Mouse (Mus musculus) right cerebral cortex, postnatal 25 days (tissue): ENCODE data around the gene Fam53b.

Source experiments
- DNase-seq: peaks from one replicate; pipeline ENCODE4 v3.0.0; 2022

Fam53b gene

DNA sequence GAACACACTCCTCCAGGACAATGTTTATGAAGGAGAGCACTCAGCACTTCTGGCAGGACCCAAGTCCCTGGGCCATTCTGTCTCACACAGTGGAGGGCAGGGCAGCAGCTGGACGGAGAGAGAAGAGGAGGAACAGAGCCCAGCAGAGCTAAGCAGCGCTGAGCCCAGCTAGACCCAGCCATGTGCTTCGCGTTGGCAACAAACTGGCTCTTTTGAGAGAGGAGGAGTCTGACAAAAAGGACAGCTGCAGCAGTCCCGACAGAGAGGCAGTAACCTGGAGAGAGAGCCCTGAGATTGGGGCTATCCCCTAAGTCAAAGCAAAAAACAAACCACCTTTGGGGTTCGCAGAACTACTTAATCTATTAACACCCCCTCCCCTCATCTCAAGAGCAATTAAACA lies 3.3 kb downstream of the Fam53b start:
- peak; percentile 69 for DNase-seq

DNA sequence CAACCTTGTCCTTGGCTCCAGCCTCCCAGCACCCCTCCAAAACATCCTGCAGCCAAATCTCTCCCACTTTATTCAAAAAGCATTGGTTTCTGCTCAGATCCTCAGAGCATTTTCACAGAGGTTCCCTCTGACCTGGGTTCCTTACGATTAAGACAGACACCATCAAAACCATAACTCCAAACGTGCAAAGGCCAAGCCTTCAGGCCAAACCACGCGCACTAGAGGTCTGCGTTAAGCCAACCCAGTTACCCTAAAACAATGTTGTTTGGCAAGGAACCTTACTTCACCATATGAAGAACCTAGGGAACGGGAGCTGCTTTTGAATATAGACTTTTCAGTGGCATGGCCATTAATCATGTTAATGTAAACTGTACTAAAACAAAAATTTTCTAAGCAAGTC lies 4.0 kb downstream of the Fam53b start:
- DNase-seq = peak; percentile 4

DNA sequence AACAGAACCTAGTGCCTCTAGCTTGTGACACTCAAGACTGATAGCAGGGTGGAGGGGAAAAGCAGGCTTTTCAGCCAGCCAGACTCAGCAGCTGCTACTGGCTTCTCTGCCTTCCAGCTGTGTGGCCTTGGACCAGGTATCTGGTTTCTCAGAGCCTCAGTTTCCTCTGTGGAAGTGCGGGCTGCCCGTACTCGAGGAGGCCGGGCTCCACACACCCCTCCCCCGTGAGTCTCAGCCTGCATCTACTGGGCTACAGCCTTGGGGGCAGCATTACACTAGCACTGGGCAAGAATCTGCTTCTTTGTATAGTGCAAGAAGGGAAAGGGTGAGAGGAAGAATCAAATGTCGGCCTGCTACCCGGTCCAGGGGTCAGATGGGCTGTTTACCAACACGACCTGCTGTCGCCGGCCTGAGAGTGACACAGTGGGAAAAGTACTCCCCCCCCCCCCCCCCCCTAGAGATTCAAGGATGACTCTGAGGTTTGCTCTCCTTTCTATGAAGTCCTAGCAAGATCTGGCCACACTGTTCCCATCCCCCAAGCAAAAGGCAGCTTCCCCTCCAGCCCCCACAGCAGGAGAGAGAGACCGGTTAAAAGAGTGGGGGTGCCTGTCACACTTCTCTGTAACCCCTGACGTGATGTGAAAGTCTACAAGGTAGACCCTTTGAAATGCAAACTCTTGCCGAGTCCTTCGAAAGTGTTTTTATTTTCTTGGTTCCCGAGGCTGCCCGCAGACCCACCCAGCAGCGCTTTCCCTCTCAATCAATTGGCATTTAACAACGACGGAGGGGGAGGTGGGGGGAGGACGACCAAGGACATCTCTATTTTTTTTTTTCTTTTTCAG lies 4.6 kb downstream of the Fam53b start:
- peak; percentile 29 for DNase-seq

DNA sequence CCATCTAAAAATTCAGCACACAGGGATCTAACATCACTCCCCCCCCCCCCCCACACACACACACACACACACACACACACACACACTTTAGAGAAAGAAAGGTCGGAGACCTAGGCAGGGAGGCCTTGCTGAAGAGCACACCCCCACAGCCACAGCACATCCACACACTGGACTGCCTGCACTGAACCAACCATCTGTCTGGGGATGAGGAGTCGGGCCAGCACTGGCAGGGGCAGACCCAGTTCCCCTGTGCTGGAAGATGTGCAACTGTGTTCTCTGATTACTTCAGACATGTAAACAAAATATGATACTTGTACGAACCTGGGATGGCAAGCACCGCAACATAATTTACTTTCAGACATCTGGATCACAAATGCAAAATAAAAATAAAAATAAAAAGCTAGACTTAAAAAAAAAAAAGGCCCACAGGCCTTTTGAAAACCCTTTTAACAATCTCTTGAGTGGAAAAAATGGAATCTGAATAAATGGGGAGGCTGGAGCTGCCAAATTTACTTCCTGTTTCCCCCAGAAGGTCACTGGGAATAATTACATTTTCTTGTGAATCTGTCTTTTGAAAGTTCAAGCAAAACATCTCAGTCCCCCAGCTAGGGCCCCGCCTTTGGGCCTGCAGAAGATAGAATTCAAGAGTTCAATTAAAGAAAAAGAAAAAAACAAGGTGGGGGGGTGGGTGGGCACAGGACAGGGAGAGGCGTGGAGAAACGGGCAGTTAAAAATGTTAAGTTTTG lies 5.5 kb downstream of the Fam53b start:
- DNase-seq = peak; percentile 7

DNA sequence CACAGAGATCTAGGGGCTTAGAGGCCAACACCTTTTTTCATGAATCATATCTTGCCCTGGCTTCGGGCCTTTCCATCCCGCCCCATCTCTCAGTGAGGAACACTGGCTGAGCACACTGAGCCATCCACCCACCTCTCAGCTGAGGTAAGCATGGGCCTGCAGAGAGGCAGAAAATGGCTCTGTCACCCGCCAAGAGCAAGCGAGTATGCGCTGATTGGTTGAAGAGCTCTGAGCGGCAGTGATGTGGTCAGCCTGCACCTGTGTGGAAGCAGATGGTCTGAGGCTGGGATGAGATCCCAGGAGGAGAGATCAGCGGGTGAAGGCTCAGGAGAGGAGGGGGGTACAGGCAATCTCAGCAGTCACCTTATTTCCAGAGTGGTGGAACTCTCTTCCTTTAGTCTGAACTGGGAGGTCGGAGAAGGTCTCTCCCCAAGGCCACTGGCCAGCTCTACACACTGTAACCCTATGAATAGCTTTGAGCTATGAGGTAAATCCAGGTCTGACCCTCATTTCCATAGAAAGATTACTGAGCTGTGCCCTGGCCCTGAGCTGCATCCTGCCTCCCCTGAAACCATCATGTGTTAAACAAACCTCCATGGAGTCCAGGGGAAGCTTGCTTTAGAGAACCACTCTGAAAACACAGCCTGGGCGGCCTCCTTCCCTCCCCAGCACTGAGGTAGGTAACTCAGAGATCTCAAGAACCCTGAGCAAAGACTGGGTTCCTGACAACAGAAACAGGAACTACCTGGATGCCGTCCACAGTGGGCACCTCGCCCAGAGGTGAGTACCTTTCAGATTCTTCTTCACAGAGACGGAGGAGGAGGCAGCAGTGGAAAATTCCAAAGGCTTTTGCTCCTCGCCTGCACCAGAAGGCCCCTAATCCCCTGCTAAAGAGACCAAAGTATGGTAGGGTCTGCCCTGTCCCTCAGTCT lies 6.5 kb downstream of the Fam53b start:
- DNase-seq = peak; percentile 62

DNA sequence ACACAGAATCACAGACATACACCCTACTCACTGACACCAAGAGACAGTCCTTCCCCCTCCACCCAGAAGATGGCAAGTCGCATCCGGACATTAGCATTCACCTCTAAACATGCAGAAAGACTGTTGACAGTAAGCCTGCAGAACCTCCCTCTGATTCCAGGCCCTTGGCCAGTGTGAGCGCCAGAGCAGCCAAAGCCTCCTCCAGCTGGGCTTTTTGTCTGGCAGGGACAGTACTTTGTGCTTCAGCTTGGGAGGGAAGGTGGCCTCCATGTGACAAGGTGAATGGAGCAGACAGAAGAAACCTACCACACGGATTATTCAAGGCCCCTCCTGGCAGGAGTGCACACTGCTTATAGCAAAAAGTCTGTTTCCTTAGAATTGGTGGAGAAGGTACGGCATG lies 7.4 kb downstream of the Fam53b start:
- peak; percentile 9 for DNase-seq

DNA sequence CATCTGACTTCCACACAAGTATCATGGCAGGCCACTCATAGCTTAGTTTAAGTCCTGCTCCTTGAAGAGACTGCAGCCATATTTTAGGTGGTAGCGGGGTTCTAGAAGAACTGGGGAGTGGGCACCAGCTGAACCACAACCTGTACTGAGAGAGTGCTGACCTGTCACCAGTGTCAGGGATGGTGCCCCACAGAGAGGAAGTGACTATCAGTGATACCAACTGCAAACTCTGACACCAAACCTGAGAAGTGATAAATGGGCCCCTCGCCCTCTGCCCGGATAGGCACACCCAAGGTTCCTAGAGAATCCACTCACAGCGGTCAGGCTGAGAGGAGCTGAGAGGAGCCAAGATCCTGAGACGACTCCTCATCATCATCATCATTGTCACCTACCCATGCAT lies 8.7 kb downstream of the Fam53b start:
- DNase-seq = no peak

DNA sequence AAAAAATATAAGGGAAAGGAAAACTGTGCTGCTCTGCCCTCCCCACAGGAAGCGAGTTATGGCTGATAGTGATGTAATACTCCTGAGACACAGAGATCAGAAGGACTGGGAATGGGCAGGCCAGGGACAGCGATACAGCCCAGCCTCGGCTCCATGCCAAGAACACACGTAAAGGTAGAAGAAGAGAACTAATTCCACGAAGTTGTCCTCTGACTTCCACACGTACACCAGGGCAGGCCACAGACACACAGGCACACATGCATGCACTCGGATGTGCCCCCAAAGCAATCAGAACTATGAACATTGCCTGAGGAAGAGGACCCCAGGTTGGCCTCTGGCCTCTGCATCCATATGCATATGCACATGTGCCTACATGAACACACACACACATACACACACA lies 9.2 kb downstream of the Fam53b start:
- peak; percentile 2 for DNase-seq

DNA sequence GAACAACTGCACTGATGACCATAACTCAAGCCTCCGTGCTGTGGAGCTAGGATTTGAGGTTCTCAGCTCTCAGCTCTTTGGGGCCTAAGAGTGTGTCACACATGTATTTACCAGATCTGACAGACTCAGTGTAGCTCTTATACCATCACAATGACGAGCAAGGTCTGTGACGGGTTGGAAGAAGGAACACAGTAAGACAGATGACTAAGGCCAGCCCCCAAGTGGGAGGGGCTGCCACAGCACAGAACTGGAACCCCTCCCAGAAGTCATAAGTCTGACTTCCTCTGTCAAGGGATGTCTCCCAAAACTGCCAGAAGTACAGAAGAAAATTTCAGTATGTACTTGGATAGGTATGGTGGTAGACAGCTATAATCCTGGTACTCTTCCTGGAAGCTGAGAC lies 9.7 kb downstream of the Fam53b start:
- DNase-seq = peak; percentile 3

DNA sequence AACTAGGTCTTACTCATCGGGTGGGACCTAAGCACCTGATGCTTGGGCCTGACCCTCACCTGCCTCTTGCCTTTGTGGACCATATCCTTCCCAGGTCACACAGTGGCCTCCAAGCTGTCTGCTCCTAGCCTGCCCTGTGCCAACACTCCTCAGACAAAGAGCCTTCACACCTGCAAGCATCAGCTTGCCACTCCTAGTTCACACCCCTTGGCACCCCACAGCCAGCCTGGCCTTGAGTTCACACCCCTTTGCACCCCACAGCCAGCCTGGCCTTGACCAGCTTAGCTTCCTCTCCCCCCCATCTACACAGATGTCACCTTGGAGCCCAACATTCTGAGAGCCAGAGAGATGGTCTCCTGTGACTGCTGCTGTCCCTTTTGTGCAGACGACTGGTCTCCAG lies 10.3 kb downstream of the Fam53b start:
- DNase-seq = no peak

DNA sequence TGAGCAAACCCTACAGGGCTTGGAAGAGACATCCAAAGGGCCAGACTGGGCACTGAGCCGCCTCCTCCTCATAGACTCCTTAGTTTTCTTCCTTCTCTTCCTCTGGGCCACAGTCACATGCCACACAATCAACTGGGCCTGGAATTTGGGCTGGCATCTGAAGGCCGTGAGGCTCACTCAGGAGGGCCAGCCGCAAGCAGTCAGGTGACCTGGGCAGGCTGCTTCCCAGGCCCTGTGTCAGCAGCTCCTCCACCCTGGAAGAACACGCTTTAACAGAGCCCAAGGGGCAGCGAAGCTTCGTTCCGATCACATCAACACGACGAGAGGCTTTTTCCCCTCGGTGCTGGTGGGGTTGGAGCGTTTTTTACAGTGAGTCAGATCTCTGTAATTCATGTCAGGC lies 11.0 kb downstream of the Fam53b start:
- DNase-seq = peak; percentile 4

DNA sequence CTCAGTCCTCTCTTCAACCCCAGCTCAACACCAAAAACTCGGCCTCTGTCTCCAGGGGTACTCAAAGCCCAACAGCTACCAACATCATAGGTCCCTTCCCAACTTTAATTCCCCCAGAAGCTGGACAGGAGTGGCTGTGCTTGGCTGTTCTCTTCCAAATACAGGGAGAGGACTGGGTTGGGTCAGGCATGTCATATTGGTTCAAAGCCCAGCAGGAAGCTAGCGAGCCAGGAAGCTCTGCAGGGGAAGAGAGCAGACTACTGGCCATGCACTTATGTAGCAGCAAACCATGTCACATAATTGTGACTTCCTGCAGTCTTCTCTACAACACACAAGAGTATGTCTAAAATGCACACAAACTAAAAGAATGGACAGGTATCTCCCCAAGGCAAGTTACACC lies 11.6 kb downstream of the Fam53b start:
- no peak for DNase-seq

DNA sequence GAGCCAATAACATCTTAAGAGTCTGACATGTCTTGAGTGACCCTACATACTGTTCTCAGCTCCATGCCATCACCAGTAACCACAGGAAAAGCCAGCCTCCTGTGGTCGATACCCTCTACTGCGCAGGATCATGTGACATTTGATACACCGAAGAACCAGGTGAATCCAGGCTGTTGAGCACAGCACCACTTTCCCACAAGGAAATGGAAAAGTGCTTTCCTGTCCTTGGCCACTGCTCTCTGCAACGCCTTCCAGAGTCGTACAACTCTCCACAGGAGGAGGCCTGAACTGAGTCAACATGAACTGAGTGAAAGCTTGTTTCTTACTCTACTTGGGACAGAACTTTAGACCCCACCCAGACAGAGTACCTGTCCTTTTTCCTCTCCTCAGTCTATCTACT lies 12.2 kb downstream of the Fam53b start:
- peak; percentile 3 for DNase-seq

DNA sequence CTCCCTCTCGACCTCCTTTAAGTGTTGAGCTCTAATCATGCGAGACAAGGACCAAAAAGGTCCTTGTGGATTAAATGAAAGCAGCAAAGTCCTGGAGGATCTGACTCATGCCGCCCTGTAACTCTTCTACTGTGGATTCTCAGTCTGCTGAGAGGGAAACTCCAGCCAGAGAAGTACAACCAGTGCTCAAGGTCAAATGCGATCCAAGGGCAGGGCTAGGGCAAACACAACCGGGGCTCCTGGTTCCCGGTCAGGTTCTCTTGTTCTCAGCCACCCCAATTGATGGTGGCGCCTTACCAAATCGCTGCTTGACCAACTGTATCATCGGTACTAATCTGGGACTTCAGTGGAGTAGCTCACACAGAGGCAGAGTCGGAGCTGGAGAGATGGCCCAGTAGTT lies 12.8 kb downstream of the Fam53b start:
- DNase-seq = no peak

DNA sequence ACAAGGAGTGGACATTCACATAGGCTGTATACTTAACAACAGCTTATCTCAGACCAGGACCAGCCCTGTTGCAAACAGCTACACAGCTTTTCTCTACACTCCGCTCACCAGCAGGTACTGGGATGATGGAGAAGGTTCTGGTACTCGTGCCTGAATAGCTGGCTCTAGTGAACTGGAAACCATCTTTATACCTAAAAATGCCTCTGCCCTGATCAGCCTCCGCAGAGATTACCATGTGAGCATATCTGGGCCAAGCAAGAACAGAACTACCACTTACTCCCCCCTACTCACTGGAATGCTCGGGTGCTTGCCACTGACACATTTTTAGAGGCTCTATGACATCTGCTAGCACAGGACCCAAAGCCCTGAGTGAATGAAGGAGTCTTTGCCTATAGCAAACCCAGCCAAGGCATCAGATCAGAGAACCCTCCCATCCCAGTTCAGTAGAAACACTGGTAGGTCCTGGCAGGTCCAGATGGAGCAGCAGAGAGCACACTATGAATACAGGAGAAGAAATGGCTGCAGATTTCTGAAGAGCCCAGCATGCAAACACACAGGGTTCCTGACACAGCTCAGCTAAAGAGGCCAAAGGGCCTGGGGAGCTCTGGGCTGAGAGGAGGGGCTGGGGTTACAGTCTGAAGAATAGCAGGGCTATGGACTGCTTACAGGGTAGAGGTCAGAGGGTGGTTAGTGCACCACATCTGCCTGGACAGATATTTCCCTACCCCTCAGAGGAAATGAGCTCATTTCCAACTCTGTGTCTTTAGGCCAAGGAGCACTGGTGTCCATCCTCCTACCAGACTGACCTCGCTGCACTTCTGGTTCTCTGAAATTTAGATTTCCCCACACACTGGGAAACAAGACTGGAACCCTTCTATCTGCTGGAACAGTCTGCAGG lies 14.3 kb downstream of the Fam53b start:
- DNase-seq = no peak

DNA sequence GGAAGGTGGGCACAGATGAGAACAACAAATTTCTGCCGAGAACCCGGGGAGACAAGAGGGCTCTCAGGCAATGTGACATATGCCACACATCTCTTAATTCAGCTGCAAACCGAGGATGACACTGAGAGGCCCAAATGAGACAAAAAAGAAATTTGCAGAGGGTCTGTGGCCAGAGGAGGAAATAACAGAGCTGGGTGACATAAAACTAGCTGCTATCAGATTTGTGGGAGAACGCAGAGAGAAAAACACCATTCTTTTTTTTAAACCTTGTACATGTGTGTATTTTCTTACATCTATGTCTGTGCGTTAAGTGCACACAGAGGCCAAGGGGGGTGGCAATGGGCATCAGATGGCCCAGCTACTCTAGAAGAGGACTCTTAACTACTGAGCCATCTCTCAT lies 18.5 kb downstream of the Fam53b start:
- no peak for DNase-seq

DNA sequence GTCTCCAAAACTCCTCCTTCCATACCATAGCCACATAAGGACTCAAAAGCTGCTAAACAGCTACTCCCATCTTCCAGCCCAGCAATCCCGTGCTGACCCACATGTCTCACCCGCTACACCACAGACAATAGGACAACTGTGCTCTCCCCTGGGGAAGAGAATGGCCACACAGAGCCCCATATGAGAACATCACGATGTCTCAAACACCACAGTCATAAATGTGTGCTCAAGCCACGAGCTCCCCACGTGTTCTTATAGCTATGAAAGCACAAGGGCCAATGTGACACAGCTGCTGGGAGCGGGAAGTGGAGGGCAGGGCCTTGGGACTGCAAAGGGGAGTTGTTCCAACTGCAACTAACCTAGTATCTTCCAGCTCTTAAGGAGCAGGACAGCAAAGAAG lies 20.2 kb downstream of the Fam53b start:
- no peak for DNase-seq

DNA sequence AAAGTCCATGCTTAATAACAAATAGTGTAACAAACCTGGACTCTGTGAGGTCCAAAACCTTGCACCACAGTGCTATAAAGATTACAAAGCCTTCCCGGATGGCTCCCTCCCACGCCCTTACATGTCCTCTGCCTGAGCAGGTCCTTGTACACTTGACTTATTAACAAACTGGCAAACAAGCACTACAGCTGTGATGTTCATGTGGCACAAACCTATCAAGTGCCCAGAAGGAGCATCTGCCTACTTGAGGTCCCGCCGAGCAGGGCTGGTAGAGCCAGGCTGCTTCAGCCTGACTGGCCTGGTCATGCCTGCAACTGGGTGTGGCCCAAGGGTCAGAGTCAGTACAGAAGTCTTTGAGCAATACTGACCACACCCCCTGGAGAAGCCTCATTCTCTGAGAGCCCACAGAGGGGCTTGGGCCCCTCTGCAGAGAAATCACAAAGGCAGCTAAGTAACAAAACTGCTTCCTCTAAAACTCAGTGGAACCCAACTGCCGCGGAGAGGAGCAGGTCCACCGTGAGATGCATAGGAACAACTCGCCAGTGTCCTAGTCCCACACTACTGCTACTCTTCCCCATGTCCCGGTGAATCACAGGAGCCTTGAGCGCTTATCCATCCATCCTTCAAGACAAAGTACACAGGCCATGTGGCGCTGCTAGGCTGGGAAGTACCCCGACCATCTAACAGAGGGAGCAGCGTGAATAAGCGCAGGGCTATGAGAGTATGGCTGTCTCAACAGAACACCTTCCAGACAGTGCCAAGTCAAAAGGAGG lies 23.1 kb downstream of the Fam53b start:
- DNase-seq = no peak

DNA sequence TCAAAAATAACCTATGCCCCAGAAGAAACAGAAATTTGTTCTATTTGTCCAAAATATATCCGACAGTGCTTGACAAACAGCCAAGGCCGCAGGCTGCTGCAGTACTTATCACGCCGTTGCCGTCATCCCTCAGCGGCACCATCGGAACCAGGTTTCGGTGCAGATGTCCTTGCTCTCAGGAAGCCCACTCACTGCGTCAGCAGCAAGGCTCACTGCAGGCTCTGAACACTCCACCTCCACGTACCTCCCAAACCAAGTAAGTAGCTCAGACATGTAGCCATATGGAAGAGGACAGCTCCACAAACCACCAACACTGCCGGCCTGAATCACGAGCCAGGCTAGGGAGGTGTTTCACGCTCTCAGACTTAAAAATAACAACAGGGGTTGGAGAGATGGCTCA lies 24.9 kb downstream of the Fam53b start:
- DNase-seq = peak; percentile 86

DNA sequence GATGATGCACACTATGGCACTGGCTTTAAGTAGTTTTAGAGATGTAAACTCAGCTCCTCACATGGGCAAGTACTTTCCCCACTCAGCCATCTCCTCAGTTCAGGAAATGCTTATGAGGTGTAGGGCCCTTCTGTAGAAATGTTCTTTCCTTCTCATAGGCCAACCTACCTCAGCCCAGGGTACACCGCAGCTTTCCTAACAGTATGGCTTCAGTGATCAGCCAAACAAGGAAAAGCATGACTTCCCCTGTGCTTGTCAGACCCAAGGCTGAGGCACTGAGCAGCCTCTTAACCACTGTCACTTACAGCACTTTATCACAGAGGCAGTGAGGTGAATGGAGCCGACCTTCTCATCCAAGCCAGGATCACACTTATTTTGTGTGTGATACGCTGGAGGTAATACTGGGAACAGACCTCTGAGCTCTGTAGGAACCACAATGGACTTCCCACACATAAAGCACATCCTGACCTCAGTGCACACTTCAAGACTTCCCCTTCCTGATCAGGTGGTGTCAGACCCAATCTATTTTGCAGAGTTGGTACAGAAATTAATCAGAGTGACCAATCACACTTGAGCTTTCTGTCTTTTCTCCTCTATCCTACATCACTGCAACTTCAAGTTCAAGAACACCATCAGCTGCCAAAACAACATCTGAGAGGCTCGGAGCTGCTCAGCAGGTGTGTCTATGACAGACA lies 26.0 kb downstream of the Fam53b start:
- no peak for DNase-seq

DNA sequence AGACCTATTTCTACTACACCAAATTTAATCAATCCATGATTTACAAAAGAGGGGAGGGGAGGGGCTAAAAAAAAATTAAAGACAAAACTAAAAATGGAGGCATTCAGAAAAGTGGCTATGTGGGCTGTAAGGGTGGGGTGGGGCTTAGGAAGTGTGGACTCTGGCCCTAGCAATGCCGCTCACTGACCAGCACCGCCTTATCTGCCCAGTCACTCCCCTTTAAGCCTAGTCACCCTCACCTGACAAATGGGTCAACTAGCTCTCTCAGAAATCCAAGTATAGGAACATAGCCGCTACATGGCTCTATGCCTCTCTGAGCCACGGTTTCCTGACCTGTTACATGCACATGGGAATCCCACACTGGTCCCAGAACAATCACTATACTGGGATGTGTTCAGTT lies 26.7 kb downstream of the Fam53b start:
- DNase-seq = no peak
